Mouse (Mus musculus) ES-Bruce4 (cell line): ENCODE measurements around the gene Zmynd12.

Experiments used
- CTCF ChIP-seq: IDR thresholded peaks from one replicate; pipeline ENCODE4 v1.8.1; 2011; ENCODE audit warnings: low read depth, low read length
- EP300 ChIP-seq: IDR thresholded peaks from 2 replicates; pipeline ENCODE4 v1.6.1; 2011; ENCODE audit warnings: low read depth, low read length; ENCODE audit not compliant: insufficient read depth
- POLR2A ChIP-seq: IDR thresholded peaks from one replicate; pipeline ENCODE4 v1.8.1; 2011; ENCODE audit warnings: low read length; ENCODE audit not compliant: insufficient read depth

GRCm38 (mm10) chr4:119421191-119421590, 1.4 kb upstream of the Zmynd12 start:
- TF ChIP-seq POLR2A (no peak), CTCF (no peak), EP300 (no peak)
